Mouse (Mus musculus) midbrain, embryonic 10.5 days (tissue): ENCODE measurements around the gene Ucp2. TPM values are rescaled to one million over a fixed set of nuclear protein-coding genes. Genes with fewer than 3 reads are reported as not detected.

ENCODE experiments used
- DNase-seq: peaks from one replicate; pipeline ENCODE4 v3.0.0-alpha.2; 2017; ENCODE audit warnings: low spot score
- H3K27ac ChIP-seq: fragments of 300-500 bp; sonication (generic); replicated peaks from 2 replicates; pipeline ENCODE4 v1.5.1; 2016; ENCODE audit warnings: mild to moderate bottlenecking
- H3K27me3 ChIP-seq: fragments of 300-500 bp; sonication (generic); 2 replicates; pipeline ENCODE4 v1.6.1; 2016; ENCODE audit warnings: low read depth, mild to moderate bottlenecking; ENCODE audit not compliant: poor library complexity, severe bottlenecking
- H3K36me3 ChIP-seq: fragments of 300-500 bp; sonication (generic); 2 replicates; pipeline ENCODE4 v1.6.1; 2016; ENCODE audit warnings: mild to moderate bottlenecking, moderate library complexity
- H3K4me1 ChIP-seq: fragments of 300-500 bp; sonication (generic); 2 replicates; pipeline ENCODE4 v1.6.1; 2016
- H3K4me3 ChIP-seq: fragments of 300-500 bp; sonication (generic); 2 replicates; pipeline ENCODE4 v1.5.1; 2016; ENCODE audit warnings: mild to moderate bottlenecking, moderate library complexity
- H3K9me3 ChIP-seq: fragments of 300-500 bp; sonication (generic); replicated peaks from 2 replicates; pipeline ENCODE4 v1.6.1; 2016; ENCODE audit warnings: mild to moderate bottlenecking
- WGBS: fragments of 180-500 bp; shearing (Covaris S2); methylation state at CpG from one replicate; pipeline ENCODE4 v1.1.7; 2016; 5-methylcytosine and 5-hydroxymethylcytosine counted together
- polyA plus RNA-seq: library from polyadenylated mRNA; unstranded; fragments of >200 nt; fragmentation: Nextera tagmentation; extraction: Ambion mirVana; gene quantifications from 2 replicates; pipeline ENCODE4 v1.2.1, GENCODE M21; 2016

Ucp2 gene
- polyA plus RNA-seq, result 81.4 and 93.1 TPM in 2 replicates

DNA sequence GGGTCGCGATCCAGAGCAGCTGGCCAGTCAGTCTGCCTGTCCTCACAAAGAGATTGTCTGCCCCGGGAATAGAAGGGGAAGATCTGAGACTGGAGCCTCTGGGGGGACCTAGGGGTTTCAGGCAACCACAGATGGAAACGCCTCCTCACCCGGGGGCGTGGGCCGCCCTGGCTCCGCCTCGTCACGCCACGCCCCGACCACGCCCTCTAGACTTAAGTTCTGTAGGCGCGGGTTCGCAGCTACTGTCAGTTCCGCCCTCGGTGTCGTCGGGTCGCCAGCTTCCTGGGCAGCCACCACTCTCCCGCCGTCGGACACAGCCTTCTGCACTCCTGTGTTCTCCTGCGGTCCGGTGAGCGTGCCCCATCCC, at the start of gene Ucp2:
Ucp2 (plus strand) TSS at position 221 of the 367 bp plus-strand sequence.
- H3K27ac ChIP-seq, result peak within 1 kb of the TSS; percentile 85
- under 1% methylated on average over 26 of the region's 27 CpGs for WGBS
- no peaks in the 10 kb centered on the region for H3K9me3 ChIP-seq
- DNase-seq, result peak; percentile 79
- peaks cover 17% of the 10 kb centered on the region for H3K36me3 ChIP-seq
- H3K4me1 ChIP-seq, result peaks cover 52% of the 10 kb centered on the region
- peak within 1 kb of the TSS; percentile 62 for H3K4me3 ChIP-seq
- H3K27me3 ChIP-seq, result peaks cover 29% of the 10 kb centered on the region

DNA sequence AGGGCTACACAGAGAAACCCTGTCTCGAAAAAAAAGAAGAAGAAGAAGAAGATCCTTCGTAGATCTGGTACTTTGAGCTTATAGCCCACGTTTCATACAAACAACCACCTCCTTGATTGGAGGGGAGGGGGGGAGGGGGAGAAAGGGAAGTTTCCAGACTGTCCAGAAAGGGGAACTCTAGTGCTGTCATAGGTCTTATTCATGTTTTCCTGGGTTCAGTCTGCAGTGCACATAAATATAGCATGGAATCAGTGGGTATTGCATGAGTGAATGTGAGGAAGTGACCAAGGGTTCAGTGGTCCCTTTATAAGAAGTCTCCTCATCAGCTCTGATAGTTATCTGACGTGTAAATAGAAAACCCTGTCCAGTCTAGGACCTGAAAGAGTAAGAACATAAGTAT, 49.4 kb upstream of the Ucp2 start:
- H3K36me3 ChIP-seq, result peaks cover 96% of the 10 kb centered on the region
- H3K9me3 ChIP-seq, result no peaks in the 10 kb centered on the region
- H3K27ac ChIP-seq, result no peak overlapping the region
- 89% methylated on average over 4 of the region's 4 CpGs for WGBS
- H3K4me1 ChIP-seq, result no peaks in the 10 kb centered on the region
- H3K27me3 ChIP-seq, result no peaks in the 10 kb centered on the region
- H3K4me3 ChIP-seq, result no peak overlapping the region
- no peak for DNase-seq

DNA sequence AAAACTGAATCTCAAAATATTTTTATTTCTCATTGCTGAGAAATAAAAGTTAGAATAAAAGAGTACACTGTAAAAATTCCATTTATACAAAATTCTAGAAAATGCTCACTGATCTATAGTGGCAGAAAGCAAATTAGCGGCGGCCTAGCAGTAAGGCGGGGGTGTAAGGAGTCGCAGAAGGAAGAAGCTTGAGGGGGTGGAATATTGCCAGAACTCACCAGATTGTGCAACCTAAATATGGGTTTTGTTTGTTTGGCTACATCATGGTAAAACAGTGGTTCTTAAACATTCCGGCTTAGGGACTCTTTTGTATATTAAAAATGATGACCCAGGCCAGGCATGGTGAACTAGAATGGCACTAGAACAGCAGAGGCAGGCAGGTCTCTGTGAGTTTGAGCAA, 46.9 kb upstream of the Ucp2 start:
- Histone ChIP-seq H3K27me3 (no peaks in the 10 kb centered on the region), H3K4me3 (no peak overlapping the region), H3K36me3 (peaks cover 96% of the 10 kb centered on the region), H3K27ac (no peak overlapping the region), H3K4me1 (no peaks in the 10 kb centered on the region), H3K9me3 (no peaks in the 10 kb centered on the region)
- DNase-seq, result no peak
- 96% methylated on average over 5 of the region's 5 CpGs for WGBS

DNA sequence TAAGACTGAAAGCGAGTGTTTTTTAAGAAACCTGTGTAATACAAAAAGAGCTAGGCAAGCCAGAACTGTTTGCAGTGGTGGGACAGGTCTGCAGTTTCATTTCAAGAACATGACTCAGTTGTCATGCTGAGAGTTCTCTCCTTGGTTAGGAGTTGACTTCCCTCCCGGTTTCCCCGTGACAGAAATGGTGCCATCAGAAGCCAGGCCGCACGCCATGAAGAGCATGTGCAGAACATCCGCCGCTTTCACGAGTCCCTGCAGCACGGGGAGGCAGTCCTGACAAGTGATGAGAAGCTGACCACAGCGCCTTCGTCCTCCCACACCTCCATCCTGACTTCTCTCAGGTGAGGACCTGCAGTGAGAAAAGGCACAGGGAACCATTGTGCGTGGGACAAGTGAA, 44.6 kb upstream of the Ucp2 start:
- Histone ChIP-seq H3K27me3 (no peaks in the 10 kb centered on the region), H3K36me3 (peaks cover 96% of the 10 kb centered on the region), H3K4me3 (no peak overlapping the region), H3K9me3 (no peaks in the 10 kb centered on the region), H3K4me1 (no peaks in the 10 kb centered on the region), H3K27ac (no peak overlapping the region)
- no peak for DNase-seq
- WGBS, result 96% methylated on average over 12 of the region's 12 CpGs

DNA sequence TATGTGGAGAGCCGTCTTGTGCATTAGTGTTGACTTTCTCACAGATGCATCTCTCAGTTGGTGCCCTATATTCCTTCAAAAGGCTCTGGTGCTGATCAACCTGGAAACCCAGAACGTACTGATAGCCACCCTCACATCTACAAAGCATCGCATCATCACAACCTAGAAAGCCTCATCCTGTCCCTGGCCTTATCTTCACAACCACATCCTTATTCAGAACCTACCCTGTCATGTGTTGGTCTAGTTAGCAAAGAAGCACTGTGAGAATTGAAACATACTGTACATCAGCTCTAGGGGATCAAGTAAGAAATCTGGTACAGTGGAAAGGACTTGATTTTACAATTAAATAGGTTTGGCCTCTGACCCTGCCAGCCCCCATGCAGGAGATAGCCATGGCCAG, 44.2 kb upstream of the Ucp2 start:
- Histone ChIP-seq H3K9me3 (no peaks in the 10 kb centered on the region), H3K27ac (no peak overlapping the region), H3K27me3 (no peaks in the 10 kb centered on the region), H3K4me1 (no peaks in the 10 kb centered on the region), H3K36me3 (peaks cover 96% of the 10 kb centered on the region), H3K4me3 (no peak overlapping the region)
- DNase-seq, result no peak
- WGBS, result 95% methylated on average over 3 of the region's 3 CpGs

DNA sequence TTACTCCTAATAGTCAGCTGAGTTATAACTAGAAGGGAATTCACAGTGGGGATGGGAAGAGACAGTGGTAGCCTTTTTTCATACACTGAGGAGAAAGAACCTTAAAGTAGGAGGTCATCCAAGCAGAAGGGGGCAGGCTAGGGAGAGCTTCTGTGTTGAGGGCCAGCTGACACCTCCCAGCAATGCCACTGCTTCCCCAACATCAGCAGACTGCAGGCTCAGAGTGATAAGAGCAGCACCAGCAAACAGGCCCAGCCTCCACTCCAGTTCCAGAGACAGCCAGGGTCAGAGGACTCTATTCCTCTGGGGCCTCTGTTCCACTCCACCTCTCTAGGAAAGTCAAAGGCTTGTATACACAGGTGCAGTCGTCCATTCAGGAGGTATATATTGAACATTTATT, 35.0 kb upstream of the Ucp2 start:
- no peak for DNase-seq
- 88% methylated on average over 1 of the region's 1 CpGs for WGBS
- H3K27ac ChIP-seq, result no peak overlapping the region
- no peaks in the 10 kb centered on the region for H3K9me3 ChIP-seq
- no peaks in the 10 kb centered on the region for H3K27me3 ChIP-seq
- peaks cover 98% of the 10 kb centered on the region for H3K36me3 ChIP-seq
- no peaks in the 10 kb centered on the region for H3K4me1 ChIP-seq
- H3K4me3 ChIP-seq, result no peak overlapping the region

DNA sequence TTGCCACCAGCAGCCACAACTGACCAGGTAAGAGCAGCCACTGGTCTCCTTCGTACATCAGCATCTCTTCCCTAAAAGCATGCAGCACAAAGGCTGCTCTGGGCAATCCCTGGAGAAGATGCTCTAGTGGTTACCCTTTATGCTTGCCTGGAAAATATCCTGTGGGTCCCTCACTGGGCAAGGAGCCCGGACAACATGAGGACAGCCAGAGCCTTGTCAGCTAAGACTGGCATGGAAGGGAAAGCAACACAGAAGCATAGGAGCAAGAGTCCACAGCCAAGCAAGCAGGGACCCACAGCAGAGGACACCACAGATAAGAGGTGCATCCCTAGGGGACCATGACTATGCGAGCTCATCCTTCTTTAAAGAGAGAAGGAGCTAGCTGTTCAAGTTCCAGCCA, 33.3 kb upstream of the Ucp2 start:
- H3K4me3 ChIP-seq, result no peak overlapping the region
- 93% methylated on average over 3 of the region's 3 CpGs for WGBS
- H3K4me1 ChIP-seq, result no peaks in the 10 kb centered on the region
- DNase-seq, result no peak
- H3K27ac ChIP-seq, result no peak overlapping the region
- peaks cover 97% of the 10 kb centered on the region for H3K36me3 ChIP-seq
- no peaks in the 10 kb centered on the region for H3K27me3 ChIP-seq
- H3K9me3 ChIP-seq, result no peaks in the 10 kb centered on the region

DNA sequence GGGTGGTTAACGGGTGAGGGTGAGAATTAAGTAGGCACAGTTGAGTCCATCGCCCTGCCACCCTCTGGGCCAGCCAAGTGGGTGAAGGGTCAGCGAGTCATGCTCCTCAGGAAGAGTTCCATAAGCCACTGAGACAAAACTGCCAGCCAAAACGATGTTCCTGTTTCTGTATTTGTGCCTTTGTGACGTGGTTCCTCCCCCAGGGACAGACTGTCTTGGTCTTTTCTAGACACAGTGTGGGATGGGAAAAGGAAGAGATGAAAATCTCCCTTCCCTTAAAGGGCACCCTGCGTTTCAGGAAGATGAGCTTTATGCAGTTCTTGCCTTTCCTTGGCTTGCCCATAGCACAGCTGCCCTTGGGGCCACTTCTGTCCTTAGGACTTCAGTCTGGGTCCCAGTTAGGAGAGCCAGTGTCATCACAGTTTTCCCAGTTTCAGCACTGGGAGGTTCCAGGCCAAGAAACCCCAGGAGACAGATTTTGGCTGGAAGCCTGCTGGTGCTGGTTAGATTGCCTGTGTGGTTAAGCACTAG, 31.5 kb upstream of the Ucp2 start:
- Histone ChIP-seq H3K27ac (no peak overlapping the region), H3K9me3 (no peaks in the 10 kb centered on the region), H3K36me3 (peaks cover 97% of the 10 kb centered on the region), H3K4me1 (no peaks in the 10 kb centered on the region), H3K4me3 (no peak overlapping the region), H3K27me3 (no peaks in the 10 kb centered on the region)
- no peak for DNase-seq
- WGBS, result 86% methylated on average over 6 of the region's 6 CpGs

DNA sequence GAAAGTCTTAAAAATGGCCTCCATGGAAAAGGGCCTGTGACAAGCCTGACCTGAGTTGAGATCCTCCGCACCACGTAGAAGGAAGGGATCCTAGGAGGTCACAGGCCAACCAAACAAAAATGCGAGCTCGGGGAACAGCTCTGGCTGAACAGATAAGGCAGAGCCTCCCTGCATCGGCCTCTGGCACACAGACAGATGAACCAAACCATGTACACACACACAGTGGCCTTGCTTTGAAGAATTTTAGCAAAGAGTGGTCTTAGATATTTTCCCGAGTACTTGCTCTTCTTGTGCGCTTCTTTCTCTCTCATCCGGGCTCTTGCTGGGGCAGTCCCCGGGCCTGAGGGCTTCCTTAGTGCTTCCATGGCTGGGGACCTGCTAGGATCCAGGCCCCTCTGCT, 29.9 kb upstream of the Ucp2 start:
- WGBS, result 82% methylated on average over 9 of the region's 9 CpGs
- Histone ChIP-seq H3K27ac (no peak overlapping the region), H3K4me1 (no peaks in the 10 kb centered on the region), H3K9me3 (no peaks in the 10 kb centered on the region), H3K4me3 (no peak overlapping the region), H3K27me3 (no peaks in the 10 kb centered on the region), H3K36me3 (peaks cover 96% of the 10 kb centered on the region)
- no peak for DNase-seq

DNA sequence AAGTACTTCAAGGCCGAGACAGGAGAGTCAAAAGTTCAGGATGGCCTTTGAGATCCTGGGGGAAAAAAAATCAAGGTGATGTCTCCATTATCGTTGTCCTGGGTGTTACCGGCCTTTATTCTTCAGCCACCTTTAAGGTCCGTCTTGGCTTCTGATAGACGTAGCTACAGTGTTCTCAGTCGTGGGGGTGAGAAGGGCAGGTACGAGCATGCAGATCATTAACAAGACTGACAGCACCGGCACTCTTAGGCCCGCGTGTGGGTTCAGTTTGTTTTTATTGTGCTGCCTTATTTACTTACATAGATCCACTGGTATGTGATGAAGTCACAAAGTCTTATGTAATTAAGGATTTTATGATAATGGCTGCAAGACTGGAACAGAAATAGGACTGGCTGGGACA, 29.4 kb upstream of the Ucp2 start:
- H3K36me3 ChIP-seq, result peaks cover 98% of the 10 kb centered on the region
- 90% methylated on average over 10 of the region's 10 CpGs for WGBS

DNA sequence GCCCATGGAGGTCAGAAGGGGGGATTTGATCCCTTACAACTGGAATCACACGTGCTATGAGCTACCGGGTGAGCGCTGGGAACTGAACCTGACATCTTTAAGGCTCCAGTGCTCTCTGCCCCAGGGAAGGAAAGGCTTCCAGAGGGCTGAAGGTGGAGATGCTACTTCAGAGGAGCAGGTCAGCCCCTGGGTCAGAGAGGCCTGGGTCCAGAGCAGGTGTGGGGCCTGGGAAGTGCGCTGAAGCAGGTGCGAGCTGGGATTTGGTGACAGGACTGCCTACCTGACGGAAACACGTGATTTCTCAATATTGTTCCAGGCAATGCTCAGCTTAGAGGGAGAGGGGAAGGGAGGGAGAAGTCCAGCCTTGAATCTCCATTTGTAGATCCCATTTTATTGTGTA, 28.9 kb upstream of the Ucp2 start:
- Histone ChIP-seq H3K4me1 (no peaks in the 10 kb centered on the region), H3K36me3 (peaks cover 98% of the 10 kb centered on the region), H3K27me3 (no peaks in the 10 kb centered on the region), H3K4me3 (no peak overlapping the region), H3K27ac (no peak overlapping the region), H3K9me3 (no peaks in the 10 kb centered on the region)
- no peak for DNase-seq
- 92% methylated on average over 7 of the region's 7 CpGs for WGBS

More for the DNA sequence above, 29.4 kb upstream of the Ucp2 start:
- no peak overlapping the region for H3K27ac ChIP-seq
- H3K4me1 ChIP-seq, result no peaks in the 10 kb centered on the region
- no peaks in the 10 kb centered on the region for H3K9me3 ChIP-seq
- DNase-seq, result no peak
- H3K27me3 ChIP-seq, result no peaks in the 10 kb centered on the region
- H3K4me3 ChIP-seq, result no peak overlapping the region

DNA sequence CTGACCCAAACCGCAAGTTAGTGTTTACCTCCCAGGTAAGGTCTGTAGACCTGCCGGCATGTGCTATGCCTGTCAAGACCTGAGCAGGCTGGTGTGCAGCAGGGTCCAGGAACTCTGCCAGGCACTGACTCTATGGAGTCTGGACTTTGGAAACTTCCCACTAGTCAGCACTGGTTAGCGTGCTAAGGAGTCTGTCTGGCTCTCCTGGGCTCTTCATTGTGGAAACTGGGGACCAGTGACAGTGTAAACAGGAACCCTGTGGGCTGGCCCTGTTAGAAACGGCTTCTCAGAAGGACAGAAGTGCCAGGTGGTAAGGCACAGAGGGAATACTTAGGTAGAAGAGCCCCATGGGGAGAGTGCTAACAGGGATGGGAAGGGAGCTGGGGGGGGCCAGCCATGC, 27.9 kb upstream of the Ucp2 start:
- 82% methylated on average over 4 of the region's 4 CpGs for WGBS
- H3K27ac ChIP-seq, result 0 out of 2 replicates have a peak overlapping the region, but pooled peaks have one; percentile 23
- no peaks in the 10 kb centered on the region for H3K4me1 ChIP-seq
- no peak overlapping the region for H3K4me3 ChIP-seq
- H3K9me3 ChIP-seq, result no peaks in the 10 kb centered on the region
- H3K27me3 ChIP-seq, result no peaks in the 10 kb centered on the region
- H3K36me3 ChIP-seq, result peaks cover 98% of the 10 kb centered on the region
- no peak for DNase-seq

DNA sequence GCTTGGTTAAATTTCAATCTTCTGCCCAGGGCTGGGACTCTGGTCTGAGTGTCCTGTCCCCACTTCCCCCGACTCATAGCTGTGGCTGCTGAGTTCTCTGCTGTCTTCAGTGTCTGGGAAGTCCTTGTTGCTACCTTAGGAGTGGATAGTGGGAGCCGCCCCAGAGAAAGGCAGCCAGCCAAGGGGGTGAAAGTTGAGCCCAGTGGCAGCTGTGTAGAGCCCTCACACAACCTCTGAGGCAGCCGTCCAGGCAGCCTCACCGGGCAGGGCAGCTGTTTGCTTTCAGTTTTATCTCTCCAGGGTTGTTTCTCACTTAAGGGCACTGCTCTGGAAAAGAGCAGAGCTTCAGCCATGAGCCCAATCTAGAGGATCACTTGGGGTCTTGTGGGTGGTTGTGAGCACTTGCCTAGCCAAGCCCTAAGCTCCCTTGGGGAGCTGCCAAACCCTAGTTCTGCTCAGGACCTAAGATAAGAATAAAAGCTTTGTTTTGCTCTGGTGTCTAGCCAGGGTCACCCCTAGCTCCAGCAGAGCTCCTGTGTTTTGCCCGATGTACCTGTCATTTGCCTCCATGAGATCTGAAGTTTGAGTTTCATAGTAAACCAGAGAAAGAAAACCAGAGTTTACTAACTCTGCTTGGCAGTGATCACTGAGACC, 27.4 kb upstream of the Ucp2 start:
- no peaks in the 10 kb centered on the region for H3K4me1 ChIP-seq
- WGBS, result 89% methylated on average over 5 of the region's 5 CpGs
- DNase-seq, result no peak
- H3K9me3 ChIP-seq, result no peaks in the 10 kb centered on the region
- no peaks in the 10 kb centered on the region for H3K27me3 ChIP-seq
- 0 out of 2 replicates have a peak overlapping the region, but pooled peaks have one; percentile 23 for H3K27ac ChIP-seq
- no peak overlapping the region for H3K4me3 ChIP-seq
- peaks cover 98% of the 10 kb centered on the region for H3K36me3 ChIP-seq
